Mouse (Mus musculus): ENCODE data around the gene Jazf1.

The Jazf1 gene

GRCm38 (mm10) chr6:52795029-52795841 is 273.2 kb downstream of the Jazf1 start:
- peak in 1 of 2 experiments; percentile 25 for DNase-seq

GRCm38 (mm10) chr6:52792455-52792854 is 276.0 kb downstream of the Jazf1 start:
- no peak for DNase-seq

- DNase-seq: no peak
Measured at GRCm38 (mm10) chr6:52790781-52791180, 277.6 kb downstream of the Jazf1 start.

- DNase-seq: no peak
Measured at GRCm38 (mm10) chr6:52790316-52790715, 278.1 kb downstream of the Jazf1 start.

- DNase-seq: no peak
Measured at GRCm38 (mm10) chr6:52779546-52779945, 288.9 kb downstream of the Jazf1 start.

GRCm38 (mm10) chr6:52778523-52778922 is 289.9 kb downstream of the Jazf1 start:
- DNase-seq: no peak

GRCm38 (mm10) chr6:52777034-52777433 is 291.4 kb downstream of the Jazf1 start:
- DNase-seq: no peak

GRCm38 (mm10) chr6:52775956-52776355 is 292.5 kb downstream of the Jazf1 start:
- no peak for DNase-seq

- DNase-seq: no peak
Measured at GRCm38 (mm10) chr6:52775350-52775749, 293.1 kb downstream of the Jazf1 start.

GRCm38 (mm10) chr6:52773132-52773531 is 295.3 kb downstream of the Jazf1 start:
- no peak for DNase-seq

GRCm38 (mm10) chr6:52770789-52771188 is 297.6 kb downstream of the Jazf1 start:
- DNase-seq: no peak

- no peak for DNase-seq
Measured at GRCm38 (mm10) chr6:52765206-52765605, 303.2 kb downstream of the Jazf1 start.

- no peak for DNase-seq
Measured at GRCm38 (mm10) chr6:52752832-52753231, 315.6 kb downstream of the Jazf1 start.

- no peak for DNase-seq
Measured at GRCm38 (mm10) chr6:52734630-52735029, 333.8 kb downstream of the Jazf1 start.

- no peak for DNase-seq
Measured at GRCm38 (mm10) chr6:52730338-52730737, 338.1 kb downstream of the Jazf1 start.

- DNase-seq: peak; percentile 41 to 72
Measured at GRCm38 (mm10) chr6:52724805-52725439, 343.5 kb downstream of the Jazf1 start.
